Mouse (Mus musculus) cortical plate, adult 2 months (tissue): ENCODE data around the gene Naxe. TPM values are rescaled to one million over a fixed set of nuclear protein-coding genes. Genes with fewer than 3 reads are reported as not detected.
A peak's percentile ranks its signal among the peaks of the same experiment; 100 is the strongest.

Source experiments
- H3K27ac ChIP-seq: fragments of 200-500 bp; 2 replicates; pipeline ENCODE4 v1.5.1; 2012; ENCODE audit warnings: low read length, control low read depth, inconsistent platforms; ENCODE audit not compliant: insufficient read depth
- H3K4me1 ChIP-seq: fragments of 200-500 bp; 2 replicates; pipeline ENCODE4 v1.6.1; 2011; ENCODE audit warnings: low read length; ENCODE audit not compliant: control insufficient read depth, insufficient read depth
- H3K4me3 ChIP-seq: fragments of 200-500 bp; 2 replicates; pipeline ENCODE4 v1.5.1; 2011; ENCODE audit warnings: mild to moderate bottlenecking, low read length, control low read depth; ENCODE audit not compliant: insufficient read depth
- CTCF ChIP-seq: fragments of 200-500 bp; IDR thresholded peaks from 2 replicates; pipeline ENCODE4 v1.5.1; 2011; ENCODE audit warnings: mild to moderate bottlenecking, control low read depth, low read length; ENCODE audit not compliant: insufficient read depth; ENCODE audit errors: extremely low read depth
- POLR2A ChIP-seq: fragments of 200-500 bp; IDR thresholded peaks from 2 replicates; pipeline ENCODE4 v1.6.1; 2011; ENCODE audit warnings: mild to moderate bottlenecking, low read length, control low read depth; ENCODE audit not compliant: insufficient read depth; ENCODE audit errors: extremely low read depth
- polyA plus RNA-seq: library from polyadenylated mRNA; depleted of rRNA; stranded (reverse); fragments of >200 nt; gene quantifications from 2 replicates; pipeline ENCODE4 v1.2.3, GENCODE M21; 2012; rRNA removed

Naxe gene
- polyA plus RNA-seq, result 93.2 and 94.3 TPM in 2 replicates

GRCm38 (mm10) chr3:88057902-88058696, at the start of gene Naxe:
Gene Naxe, minus strand, starts transcription at chr3:88058495.
- peaks cover 2% of the 10 kb centered on the region; the same call in 1 of the 2 replicates for H3K4me1 ChIP-seq
- H3K27ac ChIP-seq, result no peak within 1 kb of the TSS
- TF ChIP-seq CTCF, result no peak
- peak; percentile 87 for TF ChIP-seq POLR2A
- H3K4me3 ChIP-seq, result peak within 1 kb of the TSS; percentile 77

GRCm38 (mm10) chr3:88106126-88106525, 47.8 kb upstream of the Naxe start:
- H3K4me1 ChIP-seq, result no peaks in the 10 kb centered on the region
- H3K27ac ChIP-seq, result no peak overlapping the region
- no peak for TF ChIP-seq CTCF
- no peak for TF ChIP-seq POLR2A
- H3K4me3 ChIP-seq, result no peak overlapping the region

GRCm38 (mm10) chr3:88102611-88103010, 44.3 kb upstream of the Naxe start:
- no peak overlapping the region for H3K27ac ChIP-seq
- H3K4me1 ChIP-seq, result no peaks in the 10 kb centered on the region
- TF ChIP-seq CTCF, result no peak
- TF ChIP-seq POLR2A, result no peak
- no peak overlapping the region for H3K4me3 ChIP-seq

- no peaks in the 10 kb centered on the region for H3K4me1 ChIP-seq
- TF ChIP-seq POLR2A, result no peak
- TF ChIP-seq CTCF, result no peak
- H3K4me3 ChIP-seq, result no peak overlapping the region
- H3K27ac ChIP-seq, result no peak overlapping the region
Observed at GRCm38 (mm10) chr3:88102196-88102595, 43.9 kb upstream of the Naxe start.

- H3K27ac ChIP-seq, result no peak overlapping the region
- TF ChIP-seq CTCF (no peak), POLR2A (no peak)
- H3K4me3 ChIP-seq, result no peak overlapping the region
- no peaks in the 10 kb centered on the region for H3K4me1 ChIP-seq
Observed at GRCm38 (mm10) chr3:88101736-88102135, 43.4 kb upstream of the Naxe start.

- TF ChIP-seq POLR2A (no peak), CTCF (no peak)
- no peaks in the 10 kb centered on the region for H3K4me1 ChIP-seq
- no peak overlapping the region for H3K27ac ChIP-seq
- no peak overlapping the region for H3K4me3 ChIP-seq
Observed at GRCm38 (mm10) chr3:88100251-88100650, 42.0 kb upstream of the Naxe start.

GRCm38 (mm10) chr3:88097666-88098065, 39.4 kb upstream of the Naxe start:
- TF ChIP-seq POLR2A (no peak), CTCF (no peak)
- Histone ChIP-seq H3K27ac (no peak overlapping the region), H3K4me3 (no peak overlapping the region), H3K4me1 (no peaks in the 10 kb centered on the region)

- Histone ChIP-seq H3K4me3 (no peak overlapping the region), H3K4me1 (no peaks in the 10 kb centered on the region), H3K27ac (no peak overlapping the region)
- TF ChIP-seq CTCF, result no peak
- no peak for TF ChIP-seq POLR2A
Observed at GRCm38 (mm10) chr3:88094126-88094525, 35.8 kb upstream of the Naxe start.

GRCm38 (mm10) chr3:88090616-88091015, 32.3 kb upstream of the Naxe start:
- TF ChIP-seq CTCF, result no peak
- TF ChIP-seq POLR2A, result no peak
- H3K4me3 ChIP-seq, result no peak overlapping the region
- H3K27ac ChIP-seq, result no peak overlapping the region
- no peaks in the 10 kb centered on the region for H3K4me1 ChIP-seq

GRCm38 (mm10) chr3:88090106-88090505, 31.8 kb upstream of the Naxe start:
- no peak overlapping the region for H3K4me3 ChIP-seq
- no peak for TF ChIP-seq CTCF
- TF ChIP-seq POLR2A, result no peak
- no peak overlapping the region for H3K27ac ChIP-seq
- H3K4me1 ChIP-seq, result no peaks in the 10 kb centered on the region

GRCm38 (mm10) chr3:88087688-88088087, 29.4 kb upstream of the Naxe start:
- peak; percentile 67 for TF ChIP-seq CTCF
- TF ChIP-seq POLR2A, result no peak
- H3K4me1 ChIP-seq, result no peaks in the 10 kb centered on the region
- no peak overlapping the region for H3K4me3 ChIP-seq
- no peak overlapping the region for H3K27ac ChIP-seq
